Mouse (Mus musculus): ENCODE measurements around the gene Plvap.

- TF ChIP-seq CTCF (IDR thresholded peaks at IDR 0.05; ENCODE audit: borderline replicate concordance, insufficient read depth, low read depth, low read length) (peak; percentile 58), POLR2A (IDR thresholded peaks at IDR 0.05; ENCODE audit: borderline replicate concordance, insufficient read depth, low read length) (no peak)
Measured at GRCm38 (mm10) chr8:71477196-71477845, 34.2 kb downstream of the Plvap start.
